Mouse (Mus musculus) CH12.LX (cell line): ENCODE measurements around the gene 4930480E11Rik.

Experiments used
- CHD1 ChIP-seq: IDR thresholded peaks from 2 replicates; pipeline ENCODE4 v1.6.1; 2012; ENCODE audit warnings: low read depth, low read length, improper control_type of control experiment, inconsistent platforms
- CTCF ChIP-seq, 2 experiments: IDR thresholded peaks in 1 of 2; conservative IDR thresholded peaks in 1 of 2; 2 replicates each; pipeline ENCODE4 v1.5.1; 2011 to 2012; ENCODE audit warnings: low read depth in 2 of 2, low read length in 2 of 2, improper control_type of control experiment in 1 of 2, inconsistent platforms in 1 of 2, mild to moderate bottlenecking in 1 of 2, moderate library complexity in 1 of 2
- E2F4 ChIP-seq: IDR thresholded peaks from 2 replicates; pipeline ENCODE4 v1.6.1; 2011; ENCODE audit warnings: low read depth, low read length, improper control_type of control experiment; ENCODE audit not compliant: insufficient replicate concordance
- POLR2AphosphoS2 ChIP-seq: IDR thresholded peaks from 2 replicates; pipeline ENCODE4 v1.6.1; 2011; ENCODE audit warnings: low read depth, low read length, improper control_type of control experiment
- TBP ChIP-seq: conservative IDR thresholded peaks from 2 replicates; pipeline ENCODE4 v1.6.1; 2011; ENCODE audit warnings: low read depth, low read length, improper control_type of control experiment
- USF2 ChIP-seq: conservative IDR thresholded peaks from 2 replicates; pipeline ENCODE4 v1.6.1; 2011; ENCODE audit warnings: low read depth, low read length, improper control_type of control experiment

DNA sequence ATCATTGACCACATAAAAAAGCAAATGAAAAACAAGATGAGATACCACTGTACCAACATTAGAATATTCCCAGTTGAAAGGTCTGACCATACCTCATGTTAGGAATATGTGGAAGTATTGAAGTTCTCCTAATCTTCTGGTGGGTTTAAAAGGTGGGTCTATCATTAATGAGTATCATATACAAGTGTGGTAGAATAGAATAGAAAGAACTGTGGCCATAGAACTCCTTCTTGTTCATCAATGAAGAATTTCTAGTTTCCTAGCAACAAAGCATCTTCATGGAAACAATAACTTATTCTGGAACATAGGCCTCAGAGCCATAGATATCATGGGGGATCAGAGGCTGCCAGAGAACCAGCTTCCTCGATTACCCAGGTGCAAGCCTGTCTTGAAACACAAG, at the start of gene 4930480E11Rik:
- TF ChIP-seq CTCF (conservative IDR thresholded peaks at IDR 0.05 in 1 of 2, IDR thresholded peaks at IDR 0.05 in 1 of 2; ENCODE audit: low read depth in 2 of 2, low read length in 2 of 2): no peak
- TF ChIP-seq USF2: no peak
- no peak for TF ChIP-seq E2F4
- TF ChIP-seq TBP: no peak
- TF ChIP-seq CHD1: no peak
- no peak for TF ChIP-seq POLR2AphosphoS2
